Mouse (Mus musculus): Measurements from ENCODE around the gene Wdsub1. TPM values are rescaled to one million over a fixed set of nuclear protein-coding genes. Genes with fewer than 3 reads are reported as not detected.
"Not testable (repeated sequence)": the region's sequence is repeated elsewhere in the genome, so short reads cannot be mapped to it uniquely, and the experiment has no call there.

Wdsub1 gene
- polyA plus RNA-seq, 1 experiment = 6.0 TPM

DNA sequence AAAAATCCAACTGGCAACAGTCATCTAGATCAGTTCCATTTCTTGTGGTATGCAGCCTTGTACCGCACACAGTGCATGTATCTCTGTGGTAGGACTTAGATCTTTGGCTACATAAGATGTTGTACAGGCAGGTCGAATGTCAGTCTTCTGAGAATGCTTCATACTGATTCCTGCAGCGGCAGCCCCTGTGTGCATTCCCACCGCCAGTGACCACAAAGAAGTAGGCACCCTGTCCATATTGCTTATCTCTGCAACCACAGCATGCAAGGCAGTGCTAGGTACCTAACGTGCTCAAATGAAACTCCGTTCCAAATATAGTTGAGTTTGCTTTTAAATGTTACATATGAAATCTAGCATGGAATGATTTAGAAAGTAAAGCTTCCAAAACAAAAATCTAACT, 987 bp downstream of the Wdsub1 start:
- Histone ChIP-seq H3K9me3 (peaks cover 24% of the 10 kb centered on the region), H3K27me3 (replicated peaks) (no peaks in the 10 kb centered on the region), H3K36me3 (replicated peaks; ENCODE audit: low read length) (peaks cover 32% of the 10 kb centered on the region), H3K4me3 (replicated peaks) (peak overlapping the region; percentile 96), H3K4me1 (peaks cover 35% of the 10 kb centered on the region)
- TF ChIP-seq GATA1 (IDR thresholded peaks at IDR 0.05; ENCODE audit: borderline replicate concordance, low read length) = no peak
- no peak for TF ChIP-seq FLI1 (IDR thresholded peaks at IDR 0.05; ENCODE audit: low read length)

DNA sequence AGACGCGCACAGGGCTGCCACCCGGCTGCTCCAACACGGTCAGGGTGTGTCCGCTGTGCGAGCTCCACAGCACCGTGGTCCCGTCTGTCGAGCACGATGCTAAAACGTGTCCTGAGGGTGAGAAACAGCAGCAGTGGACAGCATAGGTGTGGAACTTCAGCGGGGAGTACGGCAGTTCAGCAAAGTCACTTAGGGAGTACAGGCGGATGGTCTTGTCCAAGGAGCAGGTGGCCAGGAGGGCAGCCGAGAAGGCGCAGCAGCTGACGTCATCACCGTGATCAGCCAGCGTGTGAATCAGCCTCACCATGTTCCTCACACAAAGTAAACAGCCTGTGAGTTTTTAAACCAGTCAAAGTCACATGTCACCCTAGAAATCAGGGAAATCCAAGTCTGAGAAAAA, 4.2 kb downstream of the Wdsub1 start:
- TF ChIP-seq FLI1 (IDR thresholded peaks at IDR 0.05; ENCODE audit: low read length) (no peak), GATA1 (IDR thresholded peaks at IDR 0.05; ENCODE audit: borderline replicate concordance, low read length) (no peak)
- Histone ChIP-seq H3K36me3 (replicated peaks; ENCODE audit: low read length) (peaks cover 40% of the 10 kb centered on the region), H3K4me3 (replicated peaks) (peak overlapping the region; percentile 51), H3K9me3 (peaks cover 24% of the 10 kb centered on the region), H3K4me1 (peaks cover 33% of the 10 kb centered on the region), H3K27me3 (replicated peaks) (no peaks in the 10 kb centered on the region)

DNA sequence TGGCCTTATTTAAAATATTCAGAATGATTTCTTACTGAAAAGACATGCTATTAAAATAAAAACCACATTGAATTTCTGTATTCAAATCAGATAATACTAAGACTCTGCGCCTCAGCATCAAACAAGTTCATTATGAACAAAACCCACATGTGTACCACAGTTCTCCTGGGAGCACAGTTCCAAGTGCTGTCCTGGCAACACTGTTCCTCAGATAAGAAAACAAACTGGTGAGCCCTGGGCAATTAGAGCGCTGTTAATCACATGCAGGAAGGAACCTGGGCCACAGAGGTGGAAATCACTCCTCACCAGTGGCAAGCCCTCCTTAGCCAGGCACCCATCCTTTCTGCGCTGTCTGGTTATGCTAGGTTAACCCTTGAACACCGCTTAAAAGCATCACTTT, 5.1 kb downstream of the Wdsub1 start:
- H3K27me3 ChIP-seq (replicated peaks) = no peaks in the 10 kb centered on the region
- TF ChIP-seq GATA1 (IDR thresholded peaks at IDR 0.05; ENCODE audit: borderline replicate concordance, low read length) = no peak
- peaks cover 24% of the 10 kb centered on the region for H3K9me3 ChIP-seq
- H3K4me3 ChIP-seq (replicated peaks) = no peak overlapping the region
- peaks cover 46% of the 10 kb centered on the region for H3K36me3 ChIP-seq (replicated peaks; ENCODE audit: low read length)
- H3K4me1 ChIP-seq = peaks cover 28% of the 10 kb centered on the region

DNA sequence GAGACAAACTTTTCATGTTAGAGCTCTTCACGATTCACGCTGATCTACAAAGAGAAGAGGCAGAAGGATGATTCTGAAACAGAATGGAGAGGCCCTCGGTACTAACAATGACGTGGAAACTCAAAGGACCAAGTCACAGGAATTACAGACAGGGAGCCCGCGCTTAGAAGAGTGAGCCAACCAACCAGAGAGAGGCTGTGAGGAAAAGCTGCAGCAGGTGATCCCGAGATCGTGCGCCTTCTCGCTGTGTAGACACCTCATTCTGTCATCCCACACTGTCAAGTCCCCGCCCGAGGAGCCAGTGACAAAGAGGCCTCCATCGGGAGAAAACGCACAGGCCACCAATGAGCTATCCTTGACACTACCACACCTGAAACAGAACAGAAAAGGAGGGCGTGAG, 5.9 kb downstream of the Wdsub1 start:
- Histone ChIP-seq H3K36me3 (replicated peaks; ENCODE audit: low read length) (peaks cover 51% of the 10 kb centered on the region), H3K27me3 (replicated peaks) (no peaks in the 10 kb centered on the region), H3K4me3 (replicated peaks) (no peak overlapping the region), H3K9me3 (peaks cover 24% of the 10 kb centered on the region), H3K4me1 (peaks cover 24% of the 10 kb centered on the region)
- no peak for TF ChIP-seq GATA1 (IDR thresholded peaks at IDR 0.05; ENCODE audit: borderline replicate concordance, low read length)
- no peak for TF ChIP-seq FLI1 (IDR thresholded peaks at IDR 0.05; ENCODE audit: low read length)

DNA sequence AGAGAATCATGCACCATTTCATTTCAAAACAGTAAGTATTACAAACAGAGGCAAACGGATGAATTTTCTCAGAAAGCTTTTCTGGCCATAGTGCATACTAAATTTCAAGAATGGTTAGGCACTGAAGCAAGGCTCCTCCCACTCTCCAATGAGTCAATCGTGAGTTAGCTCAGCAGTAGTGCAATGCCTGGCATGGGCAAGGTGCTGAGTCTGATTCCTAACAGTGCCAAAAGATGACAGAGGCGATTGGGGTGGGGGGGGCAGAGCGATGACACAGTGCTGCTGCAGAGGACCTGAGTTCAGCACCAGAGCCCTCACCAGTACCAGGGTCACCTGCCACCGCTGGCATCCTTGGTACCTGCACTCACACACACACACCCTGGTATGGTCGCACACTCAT, 11.9 kb downstream of the Wdsub1 start:
- Histone ChIP-seq H3K4me3 (replicated peaks) (no peak overlapping the region), H3K36me3 (replicated peaks; ENCODE audit: low read length) (peaks cover 18% of the 10 kb centered on the region), H3K9me3 (no peaks in the 10 kb centered on the region), H3K27me3 (replicated peaks) (no peaks in the 10 kb centered on the region), H3K4me1 (no peaks in the 10 kb centered on the region)
- TF ChIP-seq FLI1 (IDR thresholded peaks at IDR 0.05; ENCODE audit: low read length) = no peak
- no peak for TF ChIP-seq GATA1 (IDR thresholded peaks at IDR 0.05; ENCODE audit: borderline replicate concordance, low read length)

DNA sequence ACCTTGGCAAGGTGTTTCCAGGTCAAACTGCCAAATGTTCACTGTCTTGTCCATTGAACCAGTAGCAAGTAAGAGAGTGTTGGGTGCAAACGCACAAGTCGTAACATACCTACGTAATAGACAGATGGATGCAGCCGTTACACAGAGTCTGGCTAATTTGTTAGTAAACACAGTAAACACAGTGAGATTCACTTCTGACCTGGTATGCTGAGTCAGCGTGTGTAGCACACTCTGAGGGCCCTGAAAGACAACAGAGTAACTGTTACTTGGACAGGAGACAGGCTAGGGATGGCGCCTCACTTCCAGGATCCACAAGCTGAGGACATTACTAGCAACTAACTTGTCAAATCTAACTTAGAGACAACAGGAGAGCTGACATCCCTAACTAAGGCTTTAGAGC, 19.8 kb downstream of the Wdsub1 start:
- Histone ChIP-seq H3K27me3 (replicated peaks) (no peaks in the 10 kb centered on the region), H3K4me3 (replicated peaks) (no peak overlapping the region), H3K36me3 (replicated peaks; ENCODE audit: low read length) (peaks cover 37% of the 10 kb centered on the region), H3K4me1 (peaks cover 10% of the 10 kb centered on the region; the same call in 1 of the 2 replicates), H3K9me3 (no peaks in the 10 kb centered on the region)
- TF ChIP-seq GATA1 (IDR thresholded peaks at IDR 0.05; ENCODE audit: borderline replicate concordance, low read length) (no peak), FLI1 (IDR thresholded peaks at IDR 0.05; ENCODE audit: low read length) (no peak)

DNA sequence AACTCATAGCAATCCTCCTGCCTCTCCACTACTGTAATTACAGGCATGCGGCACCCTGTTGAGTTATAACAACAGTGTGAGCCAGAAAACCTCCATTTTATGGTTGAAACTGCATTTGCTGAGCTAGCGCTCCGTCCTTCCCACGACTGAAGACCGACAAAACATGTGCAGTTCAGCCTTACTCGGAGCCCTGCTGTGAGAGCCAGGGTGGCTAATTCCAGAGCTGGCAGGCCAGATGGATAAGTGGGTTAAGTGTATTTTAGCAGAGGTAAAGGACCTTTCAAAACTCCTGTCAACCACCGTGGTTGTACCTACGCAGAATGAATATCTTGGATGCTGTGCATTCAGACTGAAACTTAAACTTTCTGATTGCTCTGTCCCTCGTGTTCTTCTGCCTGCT, 28.0 kb downstream of the Wdsub1 start:
- Histone ChIP-seq H3K27me3 (replicated peaks) (peaks cover 2% of the 10 kb centered on the region), H3K36me3 (replicated peaks; ENCODE audit: low read length) (peaks cover 16% of the 10 kb centered on the region), H3K9me3 (no peaks in the 10 kb centered on the region), H3K4me3 (replicated peaks) (no peak overlapping the region), H3K4me1 (peaks cover 5% of the 10 kb centered on the region; the same call in 1 of the 2 replicates)
- no peak for TF ChIP-seq GATA1 (IDR thresholded peaks at IDR 0.05; ENCODE audit: borderline replicate concordance, low read length)
- no peak for TF ChIP-seq FLI1 (IDR thresholded peaks at IDR 0.05; ENCODE audit: low read length)

DNA sequence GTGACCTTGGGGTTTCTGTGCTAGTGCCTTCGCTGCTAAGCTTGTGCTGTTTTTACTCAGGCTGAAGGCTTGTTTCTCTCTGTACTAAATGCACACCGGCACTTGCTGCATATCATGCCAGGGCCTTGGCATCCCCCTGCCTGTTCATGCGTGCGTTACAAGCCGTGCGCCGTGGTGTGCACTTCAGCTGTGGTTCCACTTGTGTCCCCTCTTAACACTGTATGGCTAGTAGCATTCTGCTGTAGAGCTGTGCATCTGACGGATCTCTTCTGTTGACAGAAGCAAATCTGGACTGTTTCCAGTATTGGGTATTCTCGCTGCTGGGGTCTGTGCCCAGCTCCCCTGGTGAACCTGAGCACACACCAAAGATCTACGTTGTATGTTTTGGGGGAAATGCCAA, 28.8 kb downstream of the Wdsub1 start:
- TF ChIP-seq FLI1 (IDR thresholded peaks at IDR 0.05; ENCODE audit: low read length) (no peak), GATA1 (IDR thresholded peaks at IDR 0.05; ENCODE audit: borderline replicate concordance, low read length) (no peak)

DNA sequence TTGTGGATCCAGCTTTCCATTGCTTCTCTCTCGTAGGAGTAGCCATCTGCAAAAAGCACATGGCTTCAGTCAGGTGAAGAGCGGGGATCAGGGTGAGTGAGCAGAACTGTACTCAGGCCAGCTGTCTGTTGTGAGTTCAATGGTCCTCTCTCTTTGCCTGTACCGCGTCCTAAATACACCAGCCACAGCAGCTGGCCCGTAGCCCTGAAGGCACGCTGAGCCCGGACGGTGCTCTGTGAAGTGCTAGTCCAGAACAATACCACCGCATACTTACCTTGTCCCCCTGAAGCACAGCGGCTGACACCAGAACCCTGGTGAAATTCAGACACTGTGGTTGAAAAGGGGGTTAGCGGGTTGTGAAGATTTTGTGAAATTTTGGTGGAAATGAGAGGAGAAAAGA, 29.5 kb downstream of the Wdsub1 start:
- peaks cover 2% of the 10 kb centered on the region for H3K27me3 ChIP-seq (replicated peaks)
- H3K4me1 ChIP-seq = peaks cover 5% of the 10 kb centered on the region; the same call in 1 of the 2 replicates
- TF ChIP-seq FLI1 (IDR thresholded peaks at IDR 0.05; ENCODE audit: low read length) = no peak
- TF ChIP-seq GATA1 (IDR thresholded peaks at IDR 0.05; ENCODE audit: borderline replicate concordance, low read length) = no peak
- no peaks in the 10 kb centered on the region for H3K9me3 ChIP-seq
- H3K4me3 ChIP-seq (replicated peaks) = no peak overlapping the region
- peaks cover 9% of the 10 kb centered on the region for H3K36me3 ChIP-seq (replicated peaks; ENCODE audit: low read length)

More for the DNA sequence above, 28.8 kb downstream of the Wdsub1 start:
- H3K4me1 ChIP-seq = peaks cover 5% of the 10 kb centered on the region; the same call in 1 of the 2 replicates
- peaks cover 11% of the 10 kb centered on the region for H3K36me3 ChIP-seq (replicated peaks; ENCODE audit: low read length)
- no peaks in the 10 kb centered on the region for H3K9me3 ChIP-seq
- peaks cover 2% of the 10 kb centered on the region for H3K27me3 ChIP-seq (replicated peaks)
- H3K4me3 ChIP-seq (replicated peaks) = no peak overlapping the region

DNA sequence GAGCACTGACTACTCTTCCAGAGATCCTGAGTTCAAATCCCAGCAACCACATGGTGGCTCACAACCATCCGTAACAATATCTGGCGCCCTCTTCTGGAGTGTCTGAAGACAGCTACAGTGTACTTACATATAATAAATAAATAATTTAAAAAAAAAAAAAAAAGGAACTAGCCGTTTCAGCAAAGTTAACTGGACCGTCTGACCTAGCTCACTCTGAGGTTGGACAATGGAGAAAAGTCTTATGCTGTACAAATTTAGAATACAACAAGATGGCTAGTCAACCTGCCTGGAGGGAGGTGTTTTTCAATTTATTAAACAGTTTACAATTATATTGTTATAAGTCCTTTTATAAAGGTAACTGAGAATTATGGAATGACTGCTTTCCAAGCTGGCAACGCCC, 30.5 kb downstream of the Wdsub1 start:
- not testable (repeated sequence) for H3K4me3 ChIP-seq (replicated peaks); H3K36me3 ChIP-seq (replicated peaks; ENCODE audit: low read length); H3K27me3 ChIP-seq (replicated peaks); H3K4me1 ChIP-seq; H3K9me3 ChIP-seq

DNA sequence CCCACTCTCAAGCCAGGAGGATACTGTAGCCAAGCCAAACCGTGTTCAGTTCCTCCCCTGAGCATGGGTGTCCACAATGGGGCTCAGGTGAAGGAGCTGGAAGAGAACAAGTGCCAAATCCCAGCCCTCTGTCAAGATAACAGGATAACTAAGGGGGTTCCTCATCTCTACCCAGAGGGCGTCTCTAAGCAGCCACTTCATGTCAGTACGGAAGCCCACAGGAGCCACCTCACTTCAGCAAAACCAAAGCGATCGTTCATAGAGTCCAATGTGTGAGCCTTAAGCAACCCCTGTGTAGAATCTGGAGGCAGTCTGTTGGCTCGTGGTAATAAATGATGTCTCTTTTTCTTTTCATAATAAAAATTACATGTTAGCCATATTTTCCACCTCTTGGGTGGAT, 38.5 kb downstream of the Wdsub1 start:
- H3K4me3 ChIP-seq (replicated peaks) = no peak overlapping the region
- peaks cover 8% of the 10 kb centered on the region for H3K4me1 ChIP-seq
- H3K9me3 ChIP-seq = no peaks in the 10 kb centered on the region
- no peaks in the 10 kb centered on the region for H3K27me3 ChIP-seq (replicated peaks)
- peaks cover 40% of the 10 kb centered on the region for H3K36me3 ChIP-seq (replicated peaks; ENCODE audit: low read length)
- TF ChIP-seq GATA1 (IDR thresholded peaks at IDR 0.05; ENCODE audit: borderline replicate concordance, low read length) (no peak), FLI1 (IDR thresholded peaks at IDR 0.05; ENCODE audit: low read length) (no peak)
